Mouse (Mus musculus) kidney, postnatal 36 days (tissue): ENCODE results near the gene Gm4553.
A peak's percentile ranks its signal among the peaks of the same experiment; 100 is the strongest.
"Not testable (repeated sequence)": the region's sequence is repeated elsewhere in the genome, so short reads cannot be mapped to it uniquely, and the experiment has no call there.

Experiments
- DNase-seq, 2 experiments: peaks; one replicate each; pipeline ENCODE4 v3.0.0; 2021 to 2022; ENCODE audit warnings: mixed read lengths in 2 of 2

Gm4553 gene

GRCm38 (mm10) chr7:142134206-142134995 is 31.1 kb downstream of the Gm4553 start:
- DNase-seq: peak; percentile 60 to 73

GRCm38 (mm10) chr7:142128843-142129242 is 36.7 kb downstream of the Gm4553 start:
- peak in 1 of 2 experiments; percentile 8 for DNase-seq

GRCm38 (mm10) chr7:142120629-142121028 is 44.9 kb downstream of the Gm4553 start, which contains the start of gene Gm45618:
TSS of gene Gm45618 (minus strand) at chr7:142120729.
- DNase-seq: not testable (repeated sequence)

- peak in 1 of 2 experiments; percentile 49 for DNase-seq
Observed at GRCm38 (mm10) chr7:142119632-142120031, 45.9 kb downstream of the Gm4553 start.
